Mouse (Mus musculus): ENCODE measurements at regions not wholly inside any gene's neighbourhood (a gene's known extent, or its start where the extent isn't known, plus 50 kb on each side); places are given as distances from the start of the nearest gene placed in this dataset.

DNA sequence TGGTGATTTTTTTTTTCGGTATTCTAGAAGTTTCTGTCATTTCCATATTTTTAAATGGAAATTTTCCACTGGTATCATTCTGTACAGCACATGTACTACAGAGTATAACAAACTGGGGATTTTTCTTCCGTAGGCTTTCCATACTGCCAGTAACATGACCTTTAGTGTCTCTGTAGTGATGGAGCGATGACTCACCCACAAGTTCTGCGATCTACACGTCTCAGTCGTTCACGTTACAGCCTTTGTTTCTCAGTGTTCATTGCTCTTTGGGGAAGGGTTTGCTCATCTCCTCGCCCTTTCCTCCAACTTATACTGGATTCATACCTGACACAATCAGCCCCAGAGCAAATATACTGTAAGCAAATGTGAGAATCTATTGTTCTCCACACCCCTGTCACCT, 57.8 kb upstream of the Tars start:
- TF ChIP-seq POLR2A (IDR thresholded peaks at IDR 0.05; ENCODE audit: borderline replicate concordance, extremely low read depth, insufficient read depth, insufficient read length, poor library complexity, severe bottlenecking) = no peak
- no peak for TF ChIP-seq CTCF (IDR thresholded peaks at IDR 0.05; ENCODE audit: borderline replicate concordance, extremely low read depth, insufficient read depth, insufficient read length)
- DNase-seq (ENCODE audit: low read depth) = no peak

DNA sequence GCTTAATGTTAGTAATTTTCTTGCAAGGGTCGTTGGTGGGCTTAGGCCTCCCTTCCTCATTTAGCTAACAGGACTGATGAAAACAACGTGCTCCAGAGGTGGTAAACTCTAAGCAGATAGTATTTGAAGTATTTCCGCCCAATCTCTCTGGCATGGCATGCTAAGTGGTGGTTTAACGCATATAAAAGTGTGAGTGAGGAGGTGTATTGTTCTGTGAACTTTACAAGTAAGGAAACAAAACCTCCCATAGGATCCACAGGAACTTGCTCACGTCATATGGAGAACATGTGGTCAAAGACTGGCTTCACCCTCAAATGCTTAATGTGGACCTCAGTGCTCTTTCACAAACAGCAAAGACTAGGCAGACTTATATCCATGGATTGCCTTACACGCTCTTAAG, 56.5 kb upstream of the Tars start:
- DNase-seq (ENCODE audit: low read depth) = no peak
- TF ChIP-seq POLR2A (IDR thresholded peaks at IDR 0.05; ENCODE audit: borderline replicate concordance, extremely low read depth, insufficient read depth, insufficient read length, poor library complexity, severe bottlenecking) (no peak), CTCF (IDR thresholded peaks at IDR 0.05; ENCODE audit: borderline replicate concordance, extremely low read depth, insufficient read depth, insufficient read length) (no peak)

DNA sequence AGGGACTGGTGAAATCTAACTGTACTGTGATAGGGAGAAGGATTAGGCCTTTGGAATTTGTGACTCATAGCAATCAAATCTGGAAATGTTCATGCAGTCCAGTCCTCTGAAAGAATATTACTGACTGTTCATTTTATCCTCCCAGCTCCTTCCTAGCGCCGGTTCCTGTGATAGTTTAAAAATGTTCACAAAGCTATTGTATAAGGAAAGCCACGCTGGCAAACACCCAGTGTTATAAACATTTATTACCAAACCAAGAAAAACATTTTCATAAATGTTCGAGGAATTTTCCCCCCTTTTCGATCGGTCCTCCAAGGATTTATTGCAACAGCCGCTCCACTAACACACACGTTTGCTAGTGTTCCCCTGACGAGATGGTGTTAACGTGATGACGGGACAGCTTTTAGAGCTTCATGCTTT, 55.9 kb upstream of the Tars start:
- TF ChIP-seq POLR2A (IDR thresholded peaks at IDR 0.05; ENCODE audit: borderline replicate concordance, extremely low read depth, insufficient read depth, insufficient read length, poor library complexity, severe bottlenecking) = no peak
- no peak for TF ChIP-seq CTCF (IDR thresholded peaks at IDR 0.05; ENCODE audit: borderline replicate concordance, extremely low read depth, insufficient read depth, insufficient read length)
- no peak for DNase-seq (ENCODE audit: low read depth)

DNA sequence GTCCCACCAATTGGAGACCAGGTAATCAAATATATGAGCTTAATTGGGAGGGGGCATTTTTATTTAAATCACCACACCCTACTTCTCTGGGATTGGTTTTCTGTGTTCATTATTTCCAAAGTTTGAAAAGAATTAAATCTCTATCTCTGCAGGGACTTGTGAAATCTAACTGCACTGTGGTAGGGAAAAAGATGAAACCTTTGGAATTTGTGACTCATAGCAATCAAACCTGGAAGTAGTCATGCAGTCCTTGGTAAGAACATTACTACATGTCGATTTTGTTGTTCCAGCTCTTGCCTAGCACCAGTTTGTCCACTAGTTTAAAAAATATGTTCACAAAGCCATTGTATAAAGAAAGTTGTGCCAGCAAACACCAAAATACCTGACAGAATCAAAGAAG, 54.5 kb upstream of the Tars start:
- TF ChIP-seq CTCF (IDR thresholded peaks at IDR 0.05; ENCODE audit: borderline replicate concordance, extremely low read depth, insufficient read depth, insufficient read length) = no peak

DNA sequence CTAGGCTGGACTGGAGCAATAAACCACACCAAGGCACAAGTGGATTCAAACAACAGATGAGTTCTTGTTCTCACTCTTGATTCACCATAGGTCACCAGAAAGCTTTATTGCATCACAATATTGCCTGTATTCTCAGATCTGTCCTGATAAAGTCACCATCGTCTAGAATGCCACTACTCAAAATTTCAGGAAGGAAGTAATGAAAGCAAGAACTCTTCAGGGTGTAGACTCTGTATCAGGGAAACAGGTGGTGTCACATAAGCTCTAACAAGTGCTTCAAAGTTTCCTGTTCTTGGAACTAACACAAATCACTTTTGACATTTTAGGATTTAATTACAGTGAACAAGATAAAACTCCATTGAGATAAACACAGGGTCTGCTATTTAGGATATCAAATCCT, 52.2 kb upstream of the Tars start:
- no peak for DNase-seq (ENCODE audit: low read depth)
- TF ChIP-seq CTCF (IDR thresholded peaks at IDR 0.05; ENCODE audit: borderline replicate concordance, extremely low read depth, insufficient read depth, insufficient read length) (no peak), POLR2A (IDR thresholded peaks at IDR 0.05; ENCODE audit: borderline replicate concordance, extremely low read depth, insufficient read depth, insufficient read length, poor library complexity, severe bottlenecking) (no peak)

More for the DNA sequence above, 54.5 kb upstream of the Tars start:
- DNase-seq (ENCODE audit: low read depth) = no peak
